Mouse (Mus musculus) brain, embryonic 14.5 days (tissue): ENCODE measurements at regions not wholly inside any gene's neighbourhood (a gene's known extent, or its start where the extent isn't known, plus 50 kb on each side); places are given as distances from the start of the nearest gene placed in this dataset.
A peak's percentile ranks its signal among the peaks of the same experiment; 100 is the strongest.

Source experiments
- DNase-seq: peaks from one replicate; pipeline ENCODE4 v3.0.0-alpha.2; 2011; ENCODE audit warnings: low read depth
- CTCF ChIP-seq: fragments of 200-500 bp; IDR thresholded peaks from 2 replicates; pipeline ENCODE4 v1.5.1; 2012; ENCODE audit warnings: inconsistent platforms, mild to moderate bottlenecking, moderate library complexity, borderline replicate concordance; ENCODE audit not compliant: insufficient read depth, insufficient read length; ENCODE audit errors: extremely low read depth
- POLR2A ChIP-seq: fragments of 200-500 bp; IDR thresholded peaks from 2 replicates; pipeline ENCODE4 v1.6.1; 2012; ENCODE audit warnings: mild to moderate bottlenecking, inconsistent platforms, borderline replicate concordance; ENCODE audit not compliant: poor library complexity, insufficient read depth, insufficient read length, severe bottlenecking; ENCODE audit errors: extremely low read depth

DNA sequence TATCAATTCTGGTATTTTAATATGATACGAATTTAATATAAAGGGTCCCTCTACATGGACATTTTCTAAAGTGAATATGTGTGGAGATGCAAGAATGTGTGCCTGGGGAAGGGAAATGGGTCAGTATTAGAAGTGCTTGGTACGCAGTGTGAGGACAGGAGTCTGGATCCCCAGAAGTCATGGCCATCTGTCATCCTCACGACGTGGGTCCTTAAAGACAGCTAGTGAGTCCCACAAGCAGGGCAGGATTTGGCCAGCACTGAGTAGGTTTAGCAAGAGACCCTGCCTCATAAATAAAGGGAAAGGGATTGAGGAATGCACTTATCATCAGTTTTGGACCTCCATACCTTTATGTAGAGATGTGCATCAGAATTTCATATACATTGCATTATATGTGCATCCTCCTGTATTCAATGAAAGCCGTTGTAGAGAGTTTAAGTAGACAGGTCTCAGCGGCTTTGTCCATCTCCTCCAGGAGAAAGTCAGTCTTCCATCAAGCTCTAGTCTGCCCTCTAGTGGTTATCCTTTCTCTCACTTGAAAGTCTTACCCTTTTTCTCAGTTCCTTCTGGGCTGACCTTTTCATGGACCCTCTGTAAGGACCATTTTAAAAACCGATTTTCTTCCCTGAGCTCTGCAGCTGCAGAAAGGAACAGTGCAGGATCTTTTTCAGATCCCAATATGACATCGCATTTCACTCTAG, 434.0 kb upstream of the Apob start:
- TF ChIP-seq POLR2A (no peak), CTCF (peak; percentile 57; the same call in 1 of the 2 replicates)
- peak; percentile 79 for DNase-seq

DNA sequence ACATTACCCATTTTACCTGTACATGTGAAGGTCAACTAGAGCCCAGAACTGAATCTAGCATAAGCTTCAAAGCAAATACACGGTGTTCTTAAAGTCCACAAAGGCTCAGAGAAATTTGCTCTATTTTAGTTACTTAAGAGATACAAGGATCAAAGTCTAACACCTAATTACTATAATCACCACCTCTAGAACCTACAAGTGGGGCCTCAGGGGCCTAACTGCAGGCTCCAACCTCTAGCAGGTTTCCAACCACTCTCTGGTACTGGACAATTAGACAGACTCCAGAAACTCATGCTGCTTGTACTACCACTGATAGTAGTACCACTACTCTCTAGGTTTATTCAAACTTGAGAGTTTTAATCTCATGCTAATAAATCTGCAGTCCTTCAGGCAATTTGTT, 428.7 kb upstream of the Apob start:
- no peak for TF ChIP-seq POLR2A
- TF ChIP-seq CTCF, result no peak
- DNase-seq, result no peak

DNA sequence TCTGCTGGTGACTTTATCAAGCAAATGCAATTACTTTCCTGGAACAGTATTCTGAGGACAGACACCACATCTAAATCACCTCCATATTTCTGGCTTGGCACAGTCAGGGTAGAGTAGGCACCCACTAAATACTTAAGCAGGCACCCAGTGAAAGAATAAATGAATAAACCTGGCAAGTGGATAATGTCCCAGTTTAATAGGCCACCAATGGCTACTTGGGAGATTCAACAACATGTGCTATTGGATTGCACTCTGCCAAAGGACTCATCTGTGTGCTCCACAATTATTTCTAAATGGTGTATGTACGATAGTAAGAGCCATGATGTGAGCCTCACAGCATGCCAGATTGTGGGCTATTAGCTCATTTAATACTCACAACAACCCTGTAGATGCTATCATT, 417.2 kb upstream of the Apob start:
- TF ChIP-seq CTCF (no peak), POLR2A (no peak)
- DNase-seq, result peak; percentile 34

DNA sequence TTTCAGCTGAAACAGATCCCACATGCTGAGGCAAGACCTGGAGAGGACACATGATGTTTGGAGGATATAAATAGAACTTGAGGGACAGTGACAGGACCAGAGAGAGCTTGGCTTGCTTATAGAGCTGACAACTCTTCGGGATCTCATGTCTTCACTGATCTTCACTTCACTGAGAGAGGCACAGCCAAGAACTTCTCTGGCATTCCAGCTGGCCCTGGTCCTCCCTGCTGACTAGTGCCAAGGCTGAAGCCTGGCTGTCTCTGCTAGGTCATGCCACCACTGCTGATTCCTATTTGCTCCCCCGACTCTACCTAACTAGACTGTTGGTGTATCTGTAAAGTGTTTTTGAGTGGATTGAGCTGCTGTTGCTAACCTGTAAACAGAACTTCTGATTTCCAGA, 401.4 kb upstream of the Apob start:
- TF ChIP-seq CTCF (no peak), POLR2A (no peak)
- no peak for DNase-seq

DNA sequence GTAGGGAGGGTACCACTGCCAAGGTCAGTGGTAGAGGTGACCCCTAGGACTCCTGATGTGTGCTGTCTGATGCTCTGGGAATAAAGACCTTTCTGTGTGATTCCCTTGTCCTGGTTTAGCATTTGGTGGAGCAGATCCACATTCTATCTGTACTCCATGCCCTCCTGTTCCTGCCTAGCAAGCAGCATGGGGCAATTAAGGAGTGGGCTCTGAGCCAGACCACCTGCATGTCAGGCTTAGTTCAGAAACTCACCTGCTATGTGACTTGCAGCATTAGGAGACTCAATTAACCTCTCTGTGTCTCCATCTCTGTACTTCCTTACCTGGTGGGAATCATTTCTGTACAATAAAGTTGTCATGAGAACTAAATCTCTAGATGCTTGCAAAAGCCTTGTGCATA, 389.9 kb upstream of the Apob start:
- no peak for TF ChIP-seq POLR2A
- TF ChIP-seq CTCF, result no peak
- peak; percentile 7 for DNase-seq

DNA sequence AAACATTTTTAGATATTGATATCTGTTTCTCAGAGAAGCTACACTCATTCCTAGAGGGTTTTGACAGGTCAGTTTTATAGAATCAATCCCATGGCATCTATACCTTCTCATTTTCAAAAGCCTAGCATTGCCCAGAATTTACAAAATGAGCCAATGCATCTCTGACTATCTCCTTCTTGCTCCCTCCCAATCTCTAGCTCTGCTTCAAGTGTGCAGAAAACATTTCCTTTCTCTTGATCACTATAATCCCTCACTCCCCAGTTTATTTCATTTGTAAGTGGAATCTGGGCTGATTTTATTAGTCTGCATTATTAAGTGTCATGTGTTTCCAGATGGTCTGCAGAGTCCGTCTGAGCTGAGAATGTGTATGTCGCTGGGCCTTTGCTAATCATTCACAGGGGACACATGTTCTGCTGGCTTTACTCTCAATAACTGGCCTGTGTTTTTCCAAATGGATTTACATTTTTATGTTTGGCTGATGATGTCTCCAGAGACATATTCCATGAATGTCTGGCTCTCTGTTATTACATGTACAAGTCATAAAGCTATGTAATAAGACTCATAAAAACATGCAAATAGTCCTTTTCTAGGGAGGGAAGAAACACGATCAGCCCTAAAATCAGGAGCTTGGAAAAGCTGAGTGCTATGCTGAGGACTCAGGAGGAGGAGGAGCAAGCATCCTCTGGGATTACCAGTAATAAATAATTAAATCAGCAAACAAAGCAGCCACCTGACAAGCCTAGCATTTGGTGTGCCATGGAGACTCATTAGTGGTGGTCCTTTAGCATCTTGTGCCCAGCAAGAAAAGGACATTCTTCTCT, 366.0 kb upstream of the Apob start:
- peak; percentile 39 for DNase-seq
- no peak for TF ChIP-seq CTCF
- no peak for TF ChIP-seq POLR2A

DNA sequence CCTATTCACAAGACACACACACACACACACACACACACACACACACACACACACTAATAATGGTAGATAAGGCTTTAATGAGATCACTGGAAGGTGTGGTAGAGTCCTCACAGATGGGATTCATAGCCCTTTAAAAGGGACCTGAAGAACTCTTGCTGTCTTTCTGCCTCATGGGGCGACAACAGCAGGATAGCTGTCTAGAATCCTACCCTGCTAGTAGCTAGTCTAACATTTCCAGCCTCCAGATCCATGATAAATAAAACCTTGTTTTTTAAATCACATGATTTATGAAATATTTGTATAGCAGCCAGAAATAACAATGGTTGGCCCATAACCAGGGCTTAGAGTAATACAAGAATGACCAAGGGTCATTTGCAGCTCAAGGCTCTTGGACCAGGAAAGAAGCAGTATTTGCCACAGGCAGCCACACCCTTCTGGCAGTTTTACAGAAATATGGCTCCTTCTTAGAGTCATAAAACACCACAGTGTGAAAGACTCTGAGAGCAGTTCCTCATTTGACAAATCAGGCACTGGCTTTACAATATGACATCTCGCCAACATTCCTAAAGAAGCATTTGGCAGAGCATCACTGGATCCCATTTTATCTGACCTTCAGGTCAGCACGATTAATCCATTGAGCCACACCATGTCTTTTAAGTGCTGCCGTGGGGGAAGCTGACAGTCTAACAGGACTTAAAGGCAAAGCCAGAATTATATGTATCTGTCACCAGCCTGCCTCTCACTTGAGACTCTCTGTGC, 340.9 kb upstream of the Apob start:
- no peak for TF ChIP-seq POLR2A
- no peak for TF ChIP-seq CTCF
- peak; percentile 5 for DNase-seq

DNA sequence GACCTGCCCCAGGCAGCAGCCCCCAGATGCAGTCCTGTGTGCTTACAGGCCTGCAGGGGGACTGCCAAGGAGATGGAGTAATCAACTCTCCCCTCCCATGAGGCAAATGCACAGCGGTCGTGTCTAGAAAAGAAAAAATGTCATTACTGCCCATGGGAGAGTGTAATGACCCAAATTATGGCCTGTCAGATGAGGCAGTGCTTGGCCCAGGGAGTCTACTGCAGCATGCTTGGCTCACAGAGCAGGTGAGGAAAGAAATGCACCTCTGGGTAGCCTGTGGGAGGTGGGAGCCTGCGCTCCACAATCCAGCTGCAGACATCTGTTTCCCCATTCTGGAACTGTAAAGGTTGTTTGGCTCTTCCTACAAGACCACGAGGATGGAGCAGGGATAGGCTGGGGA, 339.8 kb upstream of the Apob start:
- TF ChIP-seq POLR2A (no peak), CTCF (no peak)
- DNase-seq, result peak; percentile 6

DNA sequence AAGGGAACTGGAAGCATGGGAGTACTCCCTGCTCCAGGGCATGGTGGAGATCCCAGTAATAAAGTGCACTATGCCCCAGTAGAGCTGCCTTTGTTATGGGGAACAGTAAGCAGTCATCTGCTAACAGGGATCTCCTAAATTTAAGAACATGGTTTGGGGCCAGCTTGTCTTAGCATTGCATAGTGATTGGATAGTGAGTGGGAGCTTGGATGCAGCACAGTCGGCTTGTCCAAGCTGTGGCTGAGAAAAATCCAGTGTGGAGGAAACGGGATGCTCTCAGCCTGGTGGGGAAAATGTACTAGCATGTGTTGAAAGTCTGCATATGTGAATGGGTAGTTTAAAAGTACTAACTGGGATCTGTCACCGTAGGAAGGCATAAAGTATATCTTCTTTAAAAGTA, 326.6 kb upstream of the Apob start:
- TF ChIP-seq CTCF, result no peak
- TF ChIP-seq POLR2A, result no peak
- DNase-seq, result no peak

DNA sequence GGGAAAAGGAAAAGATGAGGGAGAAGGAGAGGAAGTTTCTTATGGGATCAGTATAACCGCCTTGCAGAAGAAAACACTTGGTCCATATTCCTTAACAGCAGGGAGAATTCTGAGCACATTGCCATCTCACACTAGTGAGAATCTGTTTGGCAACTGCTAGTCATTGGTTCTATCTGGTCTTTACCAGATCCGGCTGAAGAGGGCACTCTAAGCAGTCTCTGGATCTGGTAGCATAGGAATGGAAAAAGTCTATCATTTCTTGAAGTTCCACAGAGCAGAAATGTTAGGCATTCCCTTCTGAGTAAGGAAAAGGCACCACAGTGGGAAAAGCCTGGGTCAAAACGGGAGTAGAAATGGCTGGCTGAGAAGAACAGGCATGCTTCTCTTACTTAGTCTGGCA, 315.4 kb upstream of the Apob start:
- TF ChIP-seq CTCF, result 0 out of 2 replicates have a peak, but pooled peaks have one; percentile 3
- TF ChIP-seq POLR2A, result no peak
- DNase-seq, result peak; percentile 35

DNA sequence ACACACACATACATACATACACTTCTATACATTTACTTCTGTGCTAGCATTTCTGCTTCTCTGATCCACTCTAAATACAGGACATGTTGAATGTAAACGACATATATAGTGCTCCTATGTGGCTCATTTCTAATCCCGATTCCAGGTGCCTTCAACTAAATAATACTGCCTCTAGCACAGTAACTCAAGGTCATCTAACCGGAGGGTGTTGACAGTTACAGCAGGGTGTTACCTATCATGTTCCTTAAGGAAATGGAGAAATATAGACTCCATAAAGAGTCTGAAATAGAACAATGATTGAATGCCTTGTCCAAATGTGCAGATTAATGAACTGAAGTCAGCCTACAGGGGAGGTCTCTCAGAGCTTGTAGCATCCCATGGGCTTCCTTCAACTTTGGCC, 307.3 kb upstream of the Apob start:
- no peak for TF ChIP-seq POLR2A
- no peak for TF ChIP-seq CTCF
- no peak for DNase-seq
